Mouse (Mus musculus): Measurements from ENCODE around the gene Rpl7l1. TPM values are rescaled to one million over a fixed set of nuclear protein-coding genes. Genes with fewer than 3 reads are reported as not detected.

The Rpl7l1 gene
- polyA plus RNA-seq, 1 experiment, result 61.6 TPM

DNA sequence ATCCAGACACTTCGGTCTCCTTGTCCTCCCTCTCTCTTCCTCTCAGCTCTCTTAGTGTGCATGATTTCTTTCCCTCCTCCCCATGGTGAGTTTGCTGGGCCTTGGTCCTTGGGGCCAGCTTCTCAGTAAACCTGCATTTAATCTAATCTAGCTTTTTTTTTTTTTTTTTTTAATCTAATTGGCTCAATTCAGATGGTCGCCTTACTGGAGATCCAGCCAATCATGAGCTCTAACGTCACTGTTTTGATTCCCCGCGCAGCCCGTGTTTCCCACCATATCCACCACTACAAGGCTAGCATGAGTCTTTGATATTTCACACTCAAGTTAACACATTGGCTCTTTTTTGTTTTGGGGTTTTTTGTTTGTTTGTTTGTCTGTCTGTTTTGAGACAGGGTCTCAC lies 32.0 kb upstream of the Rpl7l1 start:
- 91% methylated on average over 6 of the region's 6 CpGs for WGBS

DNA sequence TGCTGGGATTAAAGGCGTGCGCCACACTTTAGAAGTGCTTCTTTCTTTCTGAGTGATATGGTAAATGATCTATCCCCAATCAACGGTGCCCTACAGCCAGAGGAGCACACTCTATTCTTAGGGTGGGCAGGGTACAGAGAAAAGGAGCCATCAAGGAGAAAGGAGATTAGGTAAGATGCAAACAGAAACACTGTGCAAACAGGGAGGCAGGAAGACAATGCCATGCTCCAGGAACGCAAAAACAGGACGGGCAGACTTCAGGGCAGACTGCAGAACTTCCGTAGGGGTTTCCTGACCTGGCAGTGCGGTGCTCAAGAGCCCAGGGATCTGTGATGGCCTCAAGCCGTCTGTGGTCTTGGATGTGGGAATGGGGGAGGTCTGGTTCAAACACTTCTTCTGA lies 31.2 kb upstream of the Rpl7l1 start:
- H3K4me3 ChIP-seq (replicated peaks; ENCODE audit: insufficient read depth, low read depth, low read length), result no peak overlapping the region
- DNase-seq, result no peak
- 89% methylated on average over 8 of the region's 8 CpGs for WGBS
- H3K27ac ChIP-seq (ENCODE audit: insufficient read depth, low read length), result no peak overlapping the region
- TF ChIP-seq POLR2A (IDR thresholded peaks at IDR 0.05; ENCODE audit: borderline replicate concordance, insufficient read depth, low read length) (no peak), CTCF (IDR thresholded peaks at IDR 0.05; ENCODE audit: borderline replicate concordance, insufficient read depth, low read depth, low read length) (no peak)
- no peaks in the 10 kb centered on the region for H3K4me1 ChIP-seq (ENCODE audit: control insufficient read depth, insufficient read depth, low read length)
- no peaks in the 10 kb centered on the region for H3K27me3 ChIP-seq (ENCODE audit: control insufficient read depth, insufficient read depth, low read length)

More for the DNA sequence above, 32.0 kb upstream of the Rpl7l1 start:
- Histone ChIP-seq H3K4me3 (replicated peaks; ENCODE audit: insufficient read depth, low read depth, low read length) (no peak overlapping the region), H3K27ac (ENCODE audit: insufficient read depth, low read length) (no peak overlapping the region), H3K27me3 (ENCODE audit: control insufficient read depth, insufficient read depth, low read length) (no peaks in the 10 kb centered on the region), H3K4me1 (ENCODE audit: control insufficient read depth, insufficient read depth, low read length) (no peaks in the 10 kb centered on the region)
- no peak for DNase-seq
- no peak for TF ChIP-seq CTCF (IDR thresholded peaks at IDR 0.05; ENCODE audit: borderline replicate concordance, insufficient read depth, low read depth, low read length)
- no peak for TF ChIP-seq POLR2A (IDR thresholded peaks at IDR 0.05; ENCODE audit: borderline replicate concordance, insufficient read depth, low read length)

DNA sequence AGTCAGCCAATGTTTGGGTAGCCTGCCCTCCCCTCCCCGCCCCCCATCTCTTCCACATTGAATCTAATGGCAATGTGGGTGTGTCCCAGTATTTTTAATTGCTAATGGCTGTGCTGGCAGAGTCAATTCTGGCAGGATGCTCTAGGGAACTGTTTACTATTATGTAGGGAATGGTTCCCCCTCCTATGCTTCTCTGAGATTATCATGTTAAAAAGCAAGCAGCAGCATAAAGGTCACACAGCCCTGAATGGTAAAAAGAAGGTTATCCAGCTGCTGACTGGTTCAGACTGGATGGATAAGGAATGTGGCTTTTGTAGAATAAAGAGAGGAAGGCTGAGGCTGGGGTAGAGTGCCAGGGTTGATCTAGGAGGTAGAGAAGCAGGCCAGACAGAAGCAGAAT lies 30.0 kb upstream of the Rpl7l1 start:
- TF ChIP-seq POLR2A (IDR thresholded peaks at IDR 0.05; ENCODE audit: borderline replicate concordance, insufficient read depth, low read length), result no peak
- no peak for TF ChIP-seq CTCF (IDR thresholded peaks at IDR 0.05; ENCODE audit: borderline replicate concordance, insufficient read depth, low read depth, low read length)
- H3K27me3 ChIP-seq (ENCODE audit: control insufficient read depth, insufficient read depth, low read length), result no peaks in the 10 kb centered on the region
- no peak overlapping the region for H3K4me3 ChIP-seq (replicated peaks; ENCODE audit: insufficient read depth, low read depth, low read length)
- no peak for DNase-seq
- WGBS, result 88% methylated on average over 1 of the region's 1 CpGs
- H3K27ac ChIP-seq (ENCODE audit: insufficient read depth, low read length), result no peak overlapping the region
- no peaks in the 10 kb centered on the region for H3K4me1 ChIP-seq (ENCODE audit: control insufficient read depth, insufficient read depth, low read length)

DNA sequence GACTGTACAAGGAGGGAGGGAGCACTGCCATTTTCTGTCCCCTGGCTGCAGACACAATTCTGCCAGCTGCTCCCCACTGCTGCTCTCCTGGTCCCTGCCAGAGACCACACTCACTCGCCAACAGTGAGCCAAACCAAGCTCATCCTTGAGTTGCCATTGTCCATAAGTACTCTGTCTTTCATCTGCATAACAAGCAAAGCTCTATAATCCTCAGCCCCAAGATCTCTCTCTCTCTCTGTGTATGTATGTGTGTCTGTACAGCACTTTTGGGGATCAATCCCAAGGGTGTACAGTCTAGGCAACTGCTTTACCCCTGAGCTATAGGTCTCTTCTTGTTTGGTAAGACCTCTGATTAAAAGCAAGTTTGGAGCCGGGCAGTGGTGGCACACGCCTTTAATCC lies 28.2 kb upstream of the Rpl7l1 start:
- 64% methylated on average over 3 of the region's 3 CpGs for WGBS
- Histone ChIP-seq H3K27me3 (ENCODE audit: control insufficient read depth, insufficient read depth, low read length) (no peaks in the 10 kb centered on the region), H3K4me1 (ENCODE audit: control insufficient read depth, insufficient read depth, low read length) (no peaks in the 10 kb centered on the region), H3K4me3 (replicated peaks; ENCODE audit: insufficient read depth, low read depth, low read length) (no peak overlapping the region), H3K27ac (ENCODE audit: insufficient read depth, low read length) (no peak overlapping the region)
- DNase-seq, result no peak
- TF ChIP-seq CTCF (IDR thresholded peaks at IDR 0.05; ENCODE audit: borderline replicate concordance, insufficient read depth, low read depth, low read length), result no peak

DNA sequence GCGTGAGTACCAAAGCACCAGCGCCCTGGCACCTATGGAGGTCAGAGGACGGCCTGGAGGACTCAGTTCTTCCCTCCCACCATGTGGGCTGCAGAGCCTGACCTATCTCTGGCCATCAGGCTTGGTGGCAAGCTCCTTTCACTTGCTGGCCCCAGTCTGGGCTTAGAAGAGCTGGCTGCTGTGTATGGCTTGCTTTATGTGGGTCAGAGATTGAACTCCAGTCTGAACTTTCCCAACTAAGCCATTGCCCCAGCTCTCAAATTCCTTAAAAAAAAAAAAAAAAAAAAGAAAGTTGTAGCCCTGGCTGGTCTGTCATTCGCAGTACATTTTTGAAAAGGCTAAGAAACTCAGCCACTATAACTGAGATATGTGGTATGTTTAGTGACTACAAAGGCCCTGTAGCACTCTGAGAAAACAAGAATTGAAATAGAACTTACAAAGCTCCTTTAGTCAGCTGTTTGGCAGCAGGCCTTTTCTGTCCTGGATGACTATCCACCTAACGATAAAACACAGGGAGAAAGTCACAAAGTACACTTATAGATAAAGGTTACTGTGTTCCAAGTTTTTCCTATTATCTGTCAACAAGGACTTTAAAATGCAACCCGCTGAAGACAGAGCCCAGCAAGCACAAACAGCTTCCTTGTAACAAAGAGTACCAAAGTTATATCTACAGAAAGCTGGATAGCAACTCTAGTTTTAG lies 26.8 kb upstream of the Rpl7l1 start:
- WGBS, result 77% methylated on average over 6 of the region's 6 CpGs
- no peak overlapping the region for H3K27ac ChIP-seq (ENCODE audit: insufficient read depth, low read length)

DNA sequence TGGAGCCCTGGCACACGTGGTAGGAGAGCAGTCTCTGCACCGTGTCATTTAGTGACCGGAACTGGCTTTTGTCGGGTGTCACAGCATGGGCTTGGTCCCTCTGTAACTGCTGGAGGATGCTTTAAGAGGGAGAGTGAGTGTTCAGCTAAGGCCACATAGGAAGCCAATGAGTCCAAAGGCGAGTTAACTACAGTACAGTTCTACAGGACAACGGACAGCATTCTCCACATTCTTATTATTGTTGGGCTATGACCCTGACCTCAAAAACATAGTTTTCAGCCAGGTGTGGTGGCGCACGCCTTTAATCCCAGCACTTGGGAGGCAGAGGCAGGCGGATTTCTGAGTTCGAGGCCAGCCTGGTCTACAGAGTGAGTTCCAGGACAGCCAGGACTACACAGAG lies 25.9 kb upstream of the Rpl7l1 start:
- Histone ChIP-seq H3K4me1 (ENCODE audit: control insufficient read depth, insufficient read depth, low read length) (no peaks in the 10 kb centered on the region), H3K4me3 (replicated peaks; ENCODE audit: insufficient read depth, low read depth, low read length) (no peak overlapping the region), H3K27ac (ENCODE audit: insufficient read depth, low read length) (no peak overlapping the region), H3K27me3 (ENCODE audit: control insufficient read depth, insufficient read depth, low read length) (no peaks in the 10 kb centered on the region)
- TF ChIP-seq POLR2A (IDR thresholded peaks at IDR 0.05; ENCODE audit: borderline replicate concordance, insufficient read depth, low read length), result no peak
- TF ChIP-seq CTCF (IDR thresholded peaks at IDR 0.05; ENCODE audit: borderline replicate concordance, insufficient read depth, low read depth, low read length), result no peak
- no peak for DNase-seq
- WGBS, result 79% methylated on average over 10 of the region's 10 CpGs

More for the DNA sequence above, 26.8 kb upstream of the Rpl7l1 start:
- TF ChIP-seq CTCF (IDR thresholded peaks at IDR 0.05; ENCODE audit: borderline replicate concordance, insufficient read depth, low read depth, low read length) (no peak), POLR2A (IDR thresholded peaks at IDR 0.05; ENCODE audit: borderline replicate concordance, insufficient read depth, low read length) (no peak)
- no peaks in the 10 kb centered on the region for H3K4me1 ChIP-seq (ENCODE audit: control insufficient read depth, insufficient read depth, low read length)
- no peak overlapping the region for H3K4me3 ChIP-seq (replicated peaks; ENCODE audit: insufficient read depth, low read depth, low read length)
- no peaks in the 10 kb centered on the region for H3K27me3 ChIP-seq (ENCODE audit: control insufficient read depth, insufficient read depth, low read length)
- DNase-seq, result no peak

DNA sequence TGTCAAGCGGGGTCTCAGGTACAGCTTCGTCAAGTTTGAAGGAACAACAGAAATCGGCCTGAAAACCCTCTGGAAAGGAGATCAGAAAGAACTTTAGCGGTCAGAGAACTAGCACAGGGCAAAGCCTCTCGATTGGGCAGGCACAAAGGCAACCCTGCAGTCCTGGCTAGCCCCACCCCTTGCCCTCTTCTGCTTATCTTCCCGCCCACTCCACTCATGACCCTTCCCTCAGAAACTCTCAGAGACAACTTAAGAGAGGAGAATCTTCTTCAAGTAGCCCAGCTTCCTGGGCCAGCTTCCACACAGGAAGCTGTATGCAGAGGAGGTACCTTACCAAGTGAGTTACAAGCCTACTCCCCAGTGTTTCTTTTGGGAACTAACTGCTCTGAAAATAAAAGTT lies 19.3 kb upstream of the Rpl7l1 start:
- WGBS, result 87% methylated on average over 6 of the region's 6 CpGs
- H3K4me3 ChIP-seq (replicated peaks; ENCODE audit: insufficient read depth, low read depth, low read length), result no peak overlapping the region
- DNase-seq, result no peak
- no peak for TF ChIP-seq POLR2A (IDR thresholded peaks at IDR 0.05; ENCODE audit: borderline replicate concordance, insufficient read depth, low read length)
- no peak overlapping the region for H3K27ac ChIP-seq (ENCODE audit: insufficient read depth, low read length)
- no peaks in the 10 kb centered on the region for H3K27me3 ChIP-seq (ENCODE audit: control insufficient read depth, insufficient read depth, low read length)
- no peaks in the 10 kb centered on the region for H3K4me1 ChIP-seq (ENCODE audit: control insufficient read depth, insufficient read depth, low read length)

DNA sequence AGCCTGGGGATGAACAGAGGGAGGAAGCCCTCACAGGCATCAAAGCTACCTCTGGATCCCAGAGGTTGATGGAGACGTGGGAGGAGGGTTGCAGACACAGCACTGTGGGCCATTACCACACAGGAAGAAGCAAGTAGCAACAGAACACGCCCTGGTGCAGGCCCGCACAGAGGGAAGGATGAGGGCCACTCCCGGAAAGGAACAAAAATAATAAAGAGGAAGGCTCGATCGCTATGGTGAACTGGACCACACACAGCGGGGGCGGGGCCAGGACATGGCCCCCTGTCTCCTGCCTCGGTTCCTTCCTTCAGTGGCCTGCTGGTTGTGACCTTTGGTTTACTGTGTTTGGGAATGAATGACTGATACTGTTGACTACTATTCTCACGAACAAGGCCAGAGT lies 17.2 kb upstream of the Rpl7l1 start:
- WGBS, result 67% methylated on average over 10 of the region's 10 CpGs
- H3K4me3 ChIP-seq (replicated peaks; ENCODE audit: insufficient read depth, low read depth, low read length), result no peak overlapping the region
- H3K4me1 ChIP-seq (ENCODE audit: control insufficient read depth, insufficient read depth, low read length), result no peaks in the 10 kb centered on the region
- no peak for TF ChIP-seq CTCF (IDR thresholded peaks at IDR 0.05; ENCODE audit: borderline replicate concordance, insufficient read depth, low read depth, low read length)
- TF ChIP-seq POLR2A (IDR thresholded peaks at IDR 0.05; ENCODE audit: borderline replicate concordance, insufficient read depth, low read length), result no peak
- no peak overlapping the region for H3K27ac ChIP-seq (ENCODE audit: insufficient read depth, low read length)
- DNase-seq, result no peak
- H3K27me3 ChIP-seq (ENCODE audit: control insufficient read depth, insufficient read depth, low read length), result no peaks in the 10 kb centered on the region

Data from cerebellum, adult 2 months (tissue).